Mouse (Mus musculus): ENCODE measurements around the gene Gm20605. TPM values are rescaled to one million over a fixed set of nuclear protein-coding genes. Genes with fewer than 3 reads are reported as not detected.
"Not testable (repeated sequence)": the region's sequence is repeated elsewhere in the genome, so short reads cannot be mapped to it uniquely, and the experiment has no call there.

The Gm20605 gene
- polyA plus RNA-seq, 1 experiment = 14.4 TPM

DNA sequence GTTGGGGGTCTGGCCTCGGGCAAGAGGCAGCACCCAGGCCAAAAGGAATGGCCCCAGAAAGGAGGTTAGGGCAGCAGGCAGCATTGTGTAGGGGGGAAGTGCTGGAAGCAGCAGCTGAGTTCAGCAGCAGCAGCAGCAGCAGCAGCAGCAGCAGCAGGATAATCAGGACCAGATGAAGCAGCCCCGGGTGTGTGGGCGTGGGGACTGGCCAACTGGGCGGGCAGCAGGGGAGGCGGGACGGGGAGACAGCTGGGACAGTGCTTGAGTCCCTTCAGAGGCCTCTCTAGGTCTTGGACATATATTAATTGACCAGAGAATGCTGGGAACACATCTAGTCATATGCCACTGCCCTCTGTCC is 17.8 kb upstream of the Gm20605 start:
- DNase-seq (ENCODE audit: extremely low spot score in 1 of 2, low spot score in 1 of 2) = no peak

DNA sequence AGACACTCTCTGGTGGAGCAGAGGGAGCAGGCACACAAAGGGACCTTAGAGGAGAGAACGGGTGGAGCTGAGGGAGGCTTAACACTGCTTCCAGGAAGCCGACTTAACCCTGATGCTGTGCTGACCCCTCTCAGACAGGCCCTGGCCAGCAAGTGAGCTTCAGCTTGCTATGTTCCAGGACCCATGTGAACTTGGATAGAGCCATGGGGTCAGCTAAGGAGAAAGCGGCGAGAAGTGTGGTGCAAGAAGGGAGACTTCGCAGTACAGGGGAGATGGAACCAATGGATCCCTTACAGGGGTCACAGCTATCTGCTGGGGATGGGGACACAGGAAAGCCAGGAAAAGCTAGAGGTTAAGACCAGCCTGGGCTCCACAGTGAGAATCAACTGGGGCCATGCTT is 15.9 kb upstream of the Gm20605 start:
- no peak for DNase-seq (ENCODE audit: extremely low spot score in 1 of 2, low spot score in 1 of 2)

DNA sequence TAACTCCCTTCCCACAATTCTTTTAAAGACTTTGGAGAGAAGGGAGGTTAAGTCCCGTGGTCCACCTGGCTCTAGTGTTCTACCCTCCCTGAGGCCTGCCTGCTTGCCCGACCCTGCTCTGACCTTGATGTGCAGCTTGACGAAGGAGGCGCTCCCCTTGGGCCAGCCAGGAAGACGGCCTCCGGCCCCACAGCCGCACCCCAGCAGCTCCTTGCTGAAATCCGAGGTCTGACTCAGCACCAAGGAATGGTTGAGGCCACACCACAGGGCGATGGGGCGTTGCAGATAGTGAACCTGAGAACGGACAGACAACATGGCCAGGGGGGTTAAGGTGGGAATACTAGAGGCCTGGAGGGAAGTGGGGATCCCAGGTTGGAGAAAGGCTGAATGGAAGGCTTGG is 15.4 kb upstream of the Gm20605 start, which contains the start of gene Pcolce:
TSS of gene Pcolce (minus strand) at position 235 of the 400 bp plus-strand sequence.
- DNase-seq (ENCODE audit: extremely low spot score in 1 of 2, low spot score in 1 of 2) = no peak

DNA sequence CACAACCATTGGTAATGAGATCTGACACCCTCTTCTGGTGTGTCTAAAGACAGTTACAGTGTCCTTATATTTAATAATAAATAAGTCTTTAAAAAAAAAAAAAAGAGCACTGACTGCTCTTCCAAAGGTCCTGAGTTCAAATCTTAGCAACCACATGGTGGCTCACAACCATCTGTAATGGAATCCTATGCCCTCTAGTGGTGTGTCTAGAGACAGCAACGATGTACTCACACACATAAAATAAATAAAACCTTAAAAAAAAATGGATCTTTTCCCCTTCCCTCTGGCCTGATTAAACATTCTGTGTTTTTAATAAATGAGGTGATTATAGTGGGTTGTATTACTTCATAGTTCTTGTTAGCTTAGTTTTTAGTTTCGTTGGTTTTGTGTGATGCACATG is 14.1 kb upstream of the Gm20605 start:
- not testable (repeated sequence) for DNase-seq (ENCODE audit: extremely low spot score in 1 of 2, low spot score in 1 of 2)

DNA sequence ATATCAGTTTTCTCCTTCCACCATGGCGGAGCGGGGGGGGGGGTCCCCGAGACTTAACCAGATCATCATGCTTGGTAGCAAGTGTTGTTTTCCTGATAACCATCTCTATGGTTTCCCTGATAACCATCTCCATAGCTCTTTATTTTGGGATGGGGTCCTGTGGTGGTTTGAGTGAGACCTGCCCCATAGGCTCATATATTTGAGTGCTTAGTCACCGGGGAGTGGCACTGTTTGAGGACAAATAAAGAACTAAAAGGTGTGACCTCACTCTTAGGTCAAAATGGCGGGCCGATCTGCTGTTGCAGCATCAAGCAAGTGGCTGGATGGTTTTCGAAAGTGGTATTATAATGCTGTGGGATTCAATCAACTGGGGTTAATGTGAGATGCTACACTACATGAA is 13.6 kb upstream of the Gm20605 start:
- no peak for DNase-seq (ENCODE audit: extremely low spot score in 1 of 2, low spot score in 1 of 2)

DNA sequence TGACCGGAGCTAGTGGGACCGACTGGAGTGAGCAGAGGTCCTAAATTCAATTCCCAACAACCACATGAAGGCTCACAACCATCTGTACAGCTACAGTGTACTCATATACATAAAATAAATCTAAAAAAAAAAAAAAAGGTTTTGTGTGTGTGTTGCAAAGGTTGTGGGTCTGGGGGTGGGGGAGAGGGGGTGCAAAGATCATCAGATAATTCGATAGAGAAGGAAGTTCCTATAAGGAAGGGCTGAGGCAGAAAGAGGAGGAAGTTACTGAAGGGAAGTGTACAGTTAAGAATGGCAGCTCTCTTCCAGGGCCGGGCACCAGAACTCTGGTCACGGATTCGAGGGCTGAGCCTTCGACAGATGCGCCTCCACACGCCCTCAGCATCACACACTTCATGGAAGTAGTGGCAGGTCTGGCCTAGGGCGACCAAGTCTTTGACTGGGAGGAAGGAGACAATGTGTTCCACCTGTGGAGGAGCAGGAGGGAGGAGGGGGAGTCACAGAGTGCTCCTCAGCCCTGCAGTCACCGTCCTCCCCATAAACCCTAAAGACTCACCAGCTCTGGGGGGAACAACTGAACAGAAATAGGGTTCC is 4.9 kb upstream of the Gm20605 start:
- DNase-seq (ENCODE audit: extremely low spot score in 1 of 2, low spot score in 1 of 2) = no peak

DNA sequence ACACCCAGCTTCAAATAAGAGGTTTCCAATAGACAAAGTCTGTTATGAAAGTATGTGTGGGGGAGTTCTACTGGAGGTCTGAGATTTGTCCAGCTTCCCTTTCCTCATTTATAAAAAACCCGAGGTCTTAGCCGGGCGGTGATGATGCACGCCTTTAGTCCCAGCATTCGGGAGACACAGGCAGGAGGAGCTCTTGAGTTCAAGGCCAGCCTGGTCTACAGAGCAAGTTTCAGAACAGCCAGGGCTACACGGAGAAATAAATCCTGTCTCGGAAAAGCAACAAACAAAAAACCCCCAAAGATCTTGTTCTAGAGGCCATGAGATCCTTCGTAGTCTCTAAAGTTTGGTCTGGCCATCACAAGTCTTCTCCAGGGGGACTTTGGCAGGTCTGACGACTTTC is 984 bp upstream of the Gm20605 start:
- DNase-seq (ENCODE audit: extremely low spot score in 1 of 2, low spot score in 1 of 2) = peak in 1 of 2 experiments; percentile 29

DNA sequence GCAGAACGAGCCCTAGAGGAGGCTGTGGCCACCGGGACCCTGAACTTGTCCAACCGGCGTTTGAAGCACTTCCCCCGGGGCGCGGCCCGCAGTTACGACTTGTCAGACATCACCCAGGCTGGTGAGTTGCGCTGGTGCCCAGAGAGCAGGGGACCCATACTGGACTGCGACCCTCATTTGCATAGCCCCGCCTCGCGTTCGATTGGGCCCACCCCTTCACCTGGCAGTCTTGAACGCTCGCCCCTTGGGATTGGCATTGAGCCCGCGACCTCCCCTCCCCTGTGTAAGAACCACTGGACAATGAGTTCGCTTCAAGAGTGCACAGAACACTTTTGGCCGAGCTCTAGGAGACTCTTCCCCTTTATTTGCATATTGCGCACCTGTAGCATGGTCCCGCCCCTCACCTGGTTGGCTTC is 339 bp downstream of the Gm20605 start:
- DNase-seq (ENCODE audit: extremely low spot score in 1 of 2, low spot score in 1 of 2) = peak in 1 of 2 experiments; percentile 37

DNA sequence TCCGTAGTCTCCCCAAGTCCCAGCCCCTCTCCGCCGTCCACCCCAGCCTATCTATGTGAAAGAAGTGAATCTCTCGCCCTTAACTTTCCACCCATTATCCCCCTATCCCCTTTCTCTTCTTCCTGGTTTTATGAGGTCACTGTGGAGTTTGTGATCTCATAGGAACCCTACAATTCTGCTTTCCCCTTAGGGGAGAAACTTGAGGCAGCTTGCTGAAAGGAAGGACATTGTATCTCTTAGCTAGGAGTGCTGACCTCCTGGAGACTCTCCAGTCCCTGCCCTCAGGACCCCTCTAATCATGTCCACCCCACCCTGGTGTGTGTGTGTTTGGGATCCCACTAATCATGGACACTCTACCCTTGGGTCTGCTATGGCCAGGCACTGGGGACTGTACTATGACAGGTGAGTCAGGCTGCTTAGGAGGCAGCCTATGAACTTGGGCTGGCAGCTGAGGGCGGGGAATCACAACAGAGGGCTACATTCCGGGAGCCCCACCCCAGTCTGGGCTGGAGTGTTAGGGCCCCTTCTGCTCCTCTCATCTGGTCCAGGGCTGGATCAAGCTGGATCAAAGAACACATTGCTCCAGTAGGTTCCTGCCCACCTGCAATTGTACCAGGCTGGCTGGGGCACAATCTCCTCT is 1.1 kb downstream of the Gm20605 start:
- no peak for DNase-seq (ENCODE audit: extremely low spot score in 1 of 2, low spot score in 1 of 2)

DNA sequence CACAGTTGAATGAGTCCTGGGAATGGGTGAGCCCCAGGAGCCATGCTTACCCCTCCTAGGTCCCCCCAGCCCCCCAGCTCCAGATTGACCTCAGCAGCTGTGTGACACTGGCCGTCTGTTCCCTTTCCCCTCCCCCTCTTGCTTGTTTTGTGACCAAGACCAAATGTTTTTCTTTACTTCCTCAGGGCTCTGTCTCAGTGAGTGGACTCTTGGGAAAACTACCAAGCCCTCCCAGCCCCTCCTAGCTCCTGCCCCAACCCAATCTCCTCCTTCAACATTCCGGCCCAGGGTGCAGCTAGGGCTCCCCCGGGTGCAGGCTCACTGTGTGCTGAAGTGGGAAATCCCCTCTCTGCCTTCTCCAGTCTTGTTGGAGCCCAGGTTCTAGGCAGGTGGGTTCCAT is 1.6 kb downstream of the Gm20605 start:
- no peak for DNase-seq (ENCODE audit: extremely low spot score in 1 of 2, low spot score in 1 of 2)

DNA sequence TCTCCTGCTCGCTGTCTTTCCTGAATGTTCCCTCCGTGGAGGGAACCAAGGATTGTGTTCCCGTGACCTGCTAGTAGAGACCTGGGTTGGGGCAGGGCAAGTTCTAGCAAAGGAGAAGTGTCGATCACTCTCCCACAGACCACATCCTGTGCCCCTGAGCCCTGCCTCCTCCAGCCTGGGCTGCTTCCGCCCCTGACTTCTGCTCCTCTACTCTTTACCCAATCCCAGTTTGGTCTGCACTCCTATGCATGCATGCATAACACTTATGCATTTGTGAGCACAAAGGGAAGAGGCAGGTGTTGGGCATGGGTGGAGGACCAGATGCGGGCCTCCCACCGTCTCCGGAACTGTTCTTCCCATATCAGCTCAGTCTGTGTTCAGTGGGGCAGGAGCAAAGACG is 2.2 kb downstream of the Gm20605 start:
- DNase-seq (ENCODE audit: extremely low spot score in 1 of 2, low spot score in 1 of 2) = peak in 1 of 2 experiments; percentile 47

DNA sequence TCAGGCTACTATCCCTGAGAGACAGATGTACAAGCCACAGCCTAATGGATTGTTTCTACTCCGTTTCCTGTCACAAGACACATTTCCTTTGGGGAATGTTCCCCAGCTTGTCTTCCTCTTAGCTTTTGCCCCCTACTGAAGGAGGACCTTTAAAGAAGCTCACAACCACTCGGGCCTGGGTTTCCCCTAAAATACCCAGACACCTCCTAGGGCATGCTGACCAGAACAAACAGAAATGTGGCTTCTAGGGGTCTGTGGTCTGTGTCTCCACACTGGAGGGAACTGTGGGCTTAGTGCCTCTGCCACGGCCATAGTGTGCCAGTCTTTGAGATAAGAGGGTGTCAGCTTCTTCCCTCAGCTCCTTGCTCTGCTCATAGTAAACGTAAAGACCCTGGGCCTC is 2.6 kb downstream of the Gm20605 start:
- DNase-seq (ENCODE audit: extremely low spot score in 1 of 2, low spot score in 1 of 2) = no peak

DNA sequence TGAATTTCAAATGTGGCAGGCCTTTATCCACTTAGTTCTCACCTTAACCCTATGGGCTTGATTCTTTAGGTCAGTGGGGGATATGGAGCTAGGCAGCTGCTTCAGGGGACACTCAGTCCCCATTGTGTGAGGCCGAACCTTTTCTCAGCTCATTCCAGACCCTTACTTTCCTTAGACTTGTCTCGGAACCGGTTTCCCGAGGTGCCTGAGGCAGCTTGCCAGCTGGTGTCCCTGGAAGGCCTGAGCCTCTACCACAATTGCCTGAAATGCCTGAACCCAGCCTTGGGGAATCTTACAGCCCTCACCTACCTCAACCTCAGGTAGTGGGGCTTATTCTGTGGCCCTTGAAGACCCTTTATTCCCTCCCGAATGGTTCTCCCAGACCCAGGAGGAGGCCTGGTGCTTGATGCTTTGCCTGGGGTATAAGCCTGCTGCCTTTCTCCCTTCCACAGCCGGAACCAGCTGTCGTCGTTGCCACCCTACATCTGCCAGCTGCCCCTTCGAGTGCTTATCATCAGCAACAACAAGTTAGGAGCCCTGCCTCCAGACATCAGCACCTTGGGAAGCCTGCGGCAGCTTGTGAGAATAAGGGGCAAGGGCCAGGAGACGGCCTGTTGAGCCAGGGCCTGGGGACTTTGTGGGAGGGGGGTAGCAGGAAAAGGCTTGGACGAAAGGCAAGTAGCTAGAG is 4.6 kb downstream of the Gm20605 start:
- DNase-seq (ENCODE audit: extremely low spot score in 1 of 2, low spot score in 1 of 2) = no peak

DNA sequence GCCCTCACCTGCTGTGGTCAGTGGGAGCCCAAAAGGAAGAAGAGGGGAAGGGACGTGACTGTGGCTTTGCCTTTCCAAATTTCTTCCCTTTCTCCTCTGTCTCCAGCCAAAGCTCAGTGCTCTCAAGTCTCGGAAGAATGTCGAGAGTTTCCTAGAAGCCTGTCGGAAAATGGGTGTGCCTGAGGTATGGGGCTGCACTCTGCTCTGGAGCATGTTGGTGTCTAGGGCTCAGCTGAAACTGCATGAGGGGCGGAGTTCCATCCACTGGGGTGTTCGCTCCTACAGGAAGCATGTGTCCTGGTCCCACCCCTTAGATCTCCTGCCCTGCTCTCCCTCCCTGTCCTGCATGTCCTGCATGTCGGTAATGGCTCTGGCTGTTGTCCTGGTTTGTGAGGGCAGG is 10.5 kb downstream of the Gm20605 start:
- no peak for DNase-seq (ENCODE audit: extremely low spot score in 1 of 2, low spot score in 1 of 2)

DNA sequence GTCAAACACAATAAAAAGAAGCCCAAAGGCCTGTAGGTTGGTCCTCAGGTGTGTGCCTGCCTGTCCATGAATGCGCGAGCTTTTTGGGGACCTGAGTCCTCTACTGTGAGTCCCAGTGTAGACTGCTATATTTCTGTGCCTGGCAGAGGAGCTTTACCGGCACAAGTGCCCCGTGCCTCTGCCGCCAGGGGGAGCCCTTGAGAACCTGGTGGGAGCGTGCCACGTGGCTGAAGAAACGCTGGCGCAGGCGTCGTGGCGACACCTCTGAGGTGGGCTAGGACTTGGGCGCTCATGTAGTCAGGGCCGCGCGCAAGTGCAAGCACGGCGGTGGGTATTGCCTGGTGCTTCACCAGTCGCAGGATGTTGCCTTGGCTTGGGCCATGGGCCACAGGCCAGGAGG is 12.1 kb downstream of the Gm20605 start, which contains the start of gene Sap25:
TSS of gene Sap25 (plus strand) at position 281 of the 400 bp plus-strand sequence.
- peak in 1 of 2 experiments; percentile 20 for DNase-seq (ENCODE audit: extremely low spot score in 1 of 2, low spot score in 1 of 2)

DNA sequence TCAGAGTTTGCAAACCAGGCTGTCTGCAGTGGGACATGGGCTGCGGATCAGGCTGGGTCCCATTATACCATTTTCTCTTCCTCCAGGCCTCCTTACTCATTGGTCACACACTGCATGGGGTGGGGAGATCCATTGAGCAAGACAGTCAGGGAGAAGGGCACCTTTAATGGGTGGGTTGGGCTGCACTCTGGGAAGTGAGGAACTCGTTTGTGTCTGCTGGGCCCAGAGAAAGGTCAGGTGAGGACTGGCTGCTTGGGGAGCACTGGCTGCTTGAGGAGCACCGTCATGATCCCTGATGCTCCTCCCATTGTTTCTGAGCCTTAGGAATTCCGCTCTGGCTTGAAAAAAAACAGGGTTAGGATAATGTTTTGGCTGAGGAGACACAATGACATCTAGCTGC is 13.9 kb downstream of the Gm20605 start:
- DNase-seq (ENCODE audit: extremely low spot score in 1 of 2, low spot score in 1 of 2) = no peak

DNA sequence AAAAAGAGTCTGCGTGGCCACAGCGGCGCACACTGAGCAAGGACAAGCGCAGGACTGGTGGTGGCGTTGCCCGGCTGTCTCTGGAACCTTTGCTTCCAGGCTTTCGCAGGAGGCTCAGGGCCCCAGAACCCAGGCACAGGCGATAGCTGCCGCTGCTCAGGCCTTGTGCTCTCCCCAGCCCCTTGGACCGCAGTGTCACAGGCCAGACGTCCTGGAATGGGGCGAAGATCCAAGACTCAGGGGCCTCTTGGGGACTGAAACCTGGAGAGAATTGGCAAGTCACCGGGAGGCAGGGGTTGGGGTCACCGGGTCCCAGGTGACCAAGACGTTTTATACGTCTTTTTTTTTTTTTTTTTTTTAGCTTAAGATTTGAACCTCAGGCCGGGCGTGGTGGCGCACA is 15.5 kb downstream of the Gm20605 start:
- no peak for DNase-seq (ENCODE audit: extremely low spot score in 1 of 2, low spot score in 1 of 2)

DNA sequence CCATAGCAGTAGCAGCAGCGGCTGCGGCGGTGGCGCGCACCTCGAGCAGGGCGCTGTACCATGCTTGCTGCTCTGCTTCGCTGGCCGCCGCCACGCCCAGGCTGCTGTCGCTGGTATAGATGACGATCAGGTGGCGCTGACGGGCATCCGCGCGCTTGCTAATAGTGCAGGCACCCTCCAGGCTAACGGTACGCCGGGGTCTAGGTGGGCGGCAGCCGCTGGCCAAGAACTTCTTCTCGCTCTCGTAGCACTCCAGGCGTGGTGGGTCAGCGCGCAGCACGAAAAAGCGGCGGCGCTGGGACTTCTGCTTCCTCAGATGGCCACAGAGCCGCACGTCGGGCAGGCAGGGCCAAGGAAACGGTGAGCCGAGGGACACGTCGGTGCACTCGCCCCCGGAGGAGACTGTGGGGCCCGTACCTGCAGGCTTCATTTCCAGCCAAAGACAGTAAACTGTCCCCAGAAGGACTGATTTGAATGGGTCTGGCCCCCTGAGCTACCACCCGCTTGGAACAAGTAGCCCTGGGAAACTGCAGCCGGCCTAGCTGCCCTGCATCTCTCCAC is 16.2 kb downstream of the Gm20605 start:
- DNase-seq (ENCODE audit: extremely low spot score in 1 of 2, low spot score in 1 of 2) = no peak

DNA sequence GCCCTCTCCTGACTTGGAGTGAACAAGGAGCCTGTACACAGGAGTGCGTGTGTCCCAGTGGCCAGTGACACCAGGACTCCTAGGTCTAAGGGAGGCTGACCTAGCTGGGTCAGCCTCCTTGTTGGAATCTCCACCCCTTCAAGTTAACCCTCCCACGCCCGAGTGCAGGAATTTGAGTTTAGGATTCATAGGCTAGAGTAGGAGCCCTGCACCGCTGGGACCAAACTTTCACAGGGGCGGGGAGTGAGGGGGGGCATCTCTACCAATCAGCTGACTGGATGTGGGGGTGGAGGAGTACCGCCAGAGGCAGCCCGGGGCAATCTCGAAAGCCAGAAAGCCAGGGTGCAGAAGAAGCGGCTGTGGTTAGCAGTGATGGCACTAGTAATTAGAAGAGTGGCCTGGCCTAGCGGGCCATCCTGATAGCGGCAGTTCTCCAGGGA is 16.7 kb downstream of the Gm20605 start, which contains the start of gene Irs3:
TSS of gene Irs3 (minus strand) at position 63 of the 440 bp plus-strand sequence.
- DNase-seq (ENCODE audit: extremely low spot score in 1 of 2, low spot score in 1 of 2) = no peak

DNA sequence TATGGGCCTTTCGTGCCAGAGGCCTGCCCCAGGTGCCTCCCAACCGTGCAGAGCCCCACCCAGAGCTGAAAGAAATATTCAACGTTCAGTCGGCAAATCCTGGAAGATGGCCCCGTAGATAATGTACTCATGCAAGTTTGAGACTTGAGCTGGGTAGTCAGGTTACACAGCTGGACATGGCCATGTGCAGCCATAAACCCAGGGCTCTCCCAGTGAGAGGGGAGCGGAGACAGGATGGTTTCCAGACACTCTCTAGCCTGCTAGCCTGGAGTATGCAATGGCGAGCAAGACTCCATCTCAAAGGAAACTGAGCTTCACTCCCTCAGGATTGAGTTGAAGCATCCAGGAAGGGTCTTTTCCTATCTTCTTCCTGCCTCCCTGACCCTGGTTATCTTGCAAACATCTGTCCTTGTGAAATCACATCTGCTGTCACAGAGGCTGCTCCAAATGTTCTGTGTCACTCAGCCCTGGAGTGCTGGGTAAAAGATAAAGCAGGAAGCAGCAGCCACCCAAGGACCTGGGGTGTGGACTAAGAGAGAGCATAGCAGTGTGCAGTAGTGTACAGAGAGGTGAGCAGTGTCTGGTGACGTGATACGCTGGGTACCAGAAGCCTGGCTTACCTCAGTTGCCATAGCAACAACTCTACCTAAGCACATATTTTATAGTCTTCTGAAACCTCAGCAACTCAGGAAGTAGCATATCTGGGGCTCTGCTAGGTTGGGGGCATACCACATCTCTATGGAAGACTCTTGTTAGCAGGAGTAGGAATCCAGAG is 19.0 kb downstream of the Gm20605 start:
- no peak for DNase-seq (ENCODE audit: extremely low spot score in 1 of 2, low spot score in 1 of 2)

DNA sequence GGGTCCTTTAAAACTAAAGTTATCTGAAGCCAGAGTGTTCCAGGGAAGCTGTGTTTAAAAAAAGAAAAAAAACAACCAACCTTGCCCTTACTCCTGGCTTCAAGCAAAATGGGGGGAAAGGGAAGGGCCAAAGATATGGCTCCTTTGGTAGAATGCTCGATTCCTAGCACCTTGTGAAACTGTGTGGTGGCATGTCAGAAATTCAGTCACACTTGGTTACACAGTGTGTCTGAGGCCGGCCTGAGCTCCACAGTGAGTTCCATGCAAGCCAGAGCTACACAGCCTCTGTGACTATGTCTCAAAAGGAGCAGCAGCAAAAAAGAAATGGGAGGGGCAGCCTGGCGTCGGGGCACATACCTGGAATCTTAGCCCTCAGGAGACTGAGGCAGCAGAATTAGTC is 20.3 kb downstream of the Gm20605 start:
- no peak for DNase-seq (ENCODE audit: extremely low spot score in 1 of 2, low spot score in 1 of 2)
